Mouse (Mus musculus) neural tube, embryonic 13.5 days (tissue): Measurements from ENCODE around the gene Aatk. TPM values are rescaled to one million over a fixed set of nuclear protein-coding genes. Genes with fewer than 3 reads are reported as not detected.

Source experiments
- ATAC-seq: fragments of 200-750 bp; cut with Nextera tagmentation; 2 replicates; pipeline ENCODE4 v1.8.0; 2017; ENCODE audit warnings: low read depth, mild to moderate bottlenecking, moderate TSS enrichment, moderate library complexity
- H3K27ac ChIP-seq: fragments of 300-500 bp; sonication (generic); replicated peaks from 2 replicates; pipeline ENCODE4 v1.5.1; 2015; ENCODE audit warnings: moderate library complexity, mild to moderate bottlenecking, inconsistent platforms
- H3K27me3 ChIP-seq: fragments of 300-500 bp; sonication (generic); 2 replicates; pipeline ENCODE4 v1.6.1; 2015; ENCODE audit warnings: mild to moderate bottlenecking, inconsistent platforms
- H3K36me3 ChIP-seq: fragments of 300-500 bp; sonication (generic); 2 replicates; pipeline ENCODE4 v1.6.1; 2015; ENCODE audit warnings: mild to moderate bottlenecking, inconsistent platforms
- H3K4me1 ChIP-seq: fragments of 300-500 bp; sonication (generic); replicated peaks from 2 replicates; pipeline ENCODE4 v1.6.1; 2015; ENCODE audit warnings: inconsistent platforms
- H3K4me2 ChIP-seq: fragments of 300-500 bp; sonication (generic); 2 replicates; pipeline ENCODE4 v1.6.1; 2015; ENCODE audit warnings: inconsistent platforms, mild to moderate bottlenecking, moderate library complexity
- H3K4me3 ChIP-seq: fragments of 300-500 bp; sonication (generic); 2 replicates; pipeline ENCODE4 v1.5.1; 2015; ENCODE audit warnings: mild to moderate bottlenecking, inconsistent platforms
- H3K9ac ChIP-seq: fragments of 300-500 bp; sonication (generic); 2 replicates; pipeline ENCODE4 v1.6.1; 2015; ENCODE audit warnings: moderate library complexity, mild to moderate bottlenecking, inconsistent platforms
- H3K9me3 ChIP-seq: fragments of 300-500 bp; sonication (generic); 2 replicates; pipeline ENCODE4 v1.6.1; 2016; ENCODE audit warnings: inconsistent platforms
- WGBS: fragments of 180-500 bp; shearing (Covaris S2); methylation state at CpG from one replicate; pipeline ENCODE4 v1.1.7; 2015; 5-methylcytosine and 5-hydroxymethylcytosine counted together
- polyA plus RNA-seq: library from polyadenylated mRNA; unstranded; fragments of >200 nt; fragmentation: Nextera tagmentation; extraction: Ambion mirVana; gene quantifications from 2 replicates; pipeline ENCODE4 v1.2.1, GENCODE M21; 2015

The Aatk gene
- polyA plus RNA-seq, 1 experiment from 2014 or later, result 34.2 TPM

DNA sequence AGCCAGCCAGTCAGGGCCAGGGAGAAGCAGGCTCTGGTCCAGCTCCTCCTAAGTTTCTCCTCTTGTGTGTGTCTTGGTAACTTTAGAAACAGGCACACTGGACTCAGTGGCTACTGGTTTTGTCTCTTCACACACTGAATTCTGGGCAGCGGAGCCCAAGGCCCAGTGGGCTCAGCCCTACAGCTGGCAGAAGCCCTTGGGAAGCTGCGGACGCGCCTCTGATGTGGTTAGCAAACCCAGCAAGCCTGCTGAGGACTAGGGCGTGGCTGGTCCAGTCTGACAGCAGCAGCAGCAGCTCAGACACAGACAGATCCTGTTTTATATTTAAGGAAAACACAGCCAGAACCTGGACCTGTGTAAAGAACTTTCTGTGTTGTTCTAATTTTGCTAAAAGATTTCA lies 44.9 kb downstream of the Aatk start:
- 0 out of 2 replicates have a peak overlapping the region, but pooled peaks have one; percentile 2 for H3K27ac ChIP-seq
- peaks cover 12% of the 10 kb centered on the region for H3K4me1 ChIP-seq
- no peaks in the 10 kb centered on the region for H3K27me3 ChIP-seq
- H3K36me3 ChIP-seq, result peaks cover 20% of the 10 kb centered on the region; the same call in 1 of the 2 replicates
- no peak overlapping the region for H3K4me3 ChIP-seq
- no peak overlapping the region for H3K9ac ChIP-seq
- ATAC-seq, result no peak
- 84% methylated on average over 5 of the region's 5 CpGs for WGBS
- H3K9me3 ChIP-seq, result no peaks in the 10 kb centered on the region
- H3K4me2 ChIP-seq, result no peak overlapping the region

DNA sequence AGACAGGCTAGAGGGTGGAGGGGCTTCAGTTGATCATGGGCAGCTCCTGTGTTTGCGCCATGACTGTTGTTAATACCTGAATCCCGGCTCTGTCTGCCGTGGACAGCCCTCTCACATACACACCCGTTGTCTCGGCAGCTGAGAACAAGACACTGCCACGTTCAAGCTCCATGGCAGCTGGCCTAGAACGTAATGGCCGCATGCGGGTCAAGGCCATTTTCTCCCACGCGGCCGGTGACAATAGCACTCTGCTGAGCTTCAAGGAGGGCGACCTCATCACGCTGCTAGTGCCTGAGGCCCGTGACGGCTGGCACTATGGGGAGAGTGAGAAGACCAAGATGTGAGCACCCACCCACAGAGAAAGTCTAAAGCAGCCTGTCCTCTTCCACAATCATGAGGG lies 49.6 kb downstream of the Aatk start:
- WGBS, result 82% methylated on average over 16 of the region's 16 CpGs
- no peak for ATAC-seq

DNA sequence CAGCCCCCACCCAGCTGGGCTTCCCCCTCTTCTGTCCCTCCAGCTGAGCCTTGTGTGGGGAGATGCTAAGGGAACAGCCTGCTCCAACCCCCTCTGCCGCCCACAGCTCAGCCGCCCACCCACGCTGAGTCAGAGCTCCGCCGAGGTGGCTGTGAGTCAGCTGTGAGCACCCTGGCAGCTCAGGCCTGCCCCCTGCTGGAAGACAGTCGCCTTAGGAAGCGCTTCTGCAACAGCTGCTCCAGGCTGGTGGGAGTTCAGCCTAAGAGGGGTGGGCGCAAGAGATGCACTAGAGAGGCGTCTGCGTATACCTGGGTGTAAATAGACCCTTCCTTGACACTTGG lies 55.7 kb downstream of the Aatk start:
- H3K4me3 ChIP-seq, result no peak overlapping the region
- no peaks in the 10 kb centered on the region for H3K27me3 ChIP-seq
- peak overlapping the region; percentile 3; the same call in 1 of the 2 replicates for H3K27ac ChIP-seq
- peaks cover 39% of the 10 kb centered on the region for H3K4me1 ChIP-seq
- 0 out of 2 replicates have a peak overlapping the region, but pooled peaks have one; percentile 13 for H3K4me2 ChIP-seq
- 0 out of 2 replicates have a peak overlapping the region, but pooled peaks have one; percentile 26 for H3K9ac ChIP-seq
- H3K9me3 ChIP-seq, result no peaks in the 10 kb centered on the region
- 14% methylated on average over 10 of the region's 10 CpGs for WGBS
- peak; percentile 70 for ATAC-seq
- H3K36me3 ChIP-seq, result no peaks in the 10 kb centered on the region

More for the DNA sequence above, 49.6 kb downstream of the Aatk start:
- no peak overlapping the region for H3K27ac ChIP-seq
- H3K36me3 ChIP-seq, result 0 out of 2 replicates have a peak, but pooled peaks cover 13% of the 10 kb centered on the region
- no peak overlapping the region for H3K4me2 ChIP-seq
- H3K9ac ChIP-seq, result no peak overlapping the region
- H3K4me3 ChIP-seq, result no peak overlapping the region
- no peaks in the 10 kb centered on the region for H3K9me3 ChIP-seq
- peaks cover 12% of the 10 kb centered on the region for H3K4me1 ChIP-seq
- no peaks in the 10 kb centered on the region for H3K27me3 ChIP-seq

DNA sequence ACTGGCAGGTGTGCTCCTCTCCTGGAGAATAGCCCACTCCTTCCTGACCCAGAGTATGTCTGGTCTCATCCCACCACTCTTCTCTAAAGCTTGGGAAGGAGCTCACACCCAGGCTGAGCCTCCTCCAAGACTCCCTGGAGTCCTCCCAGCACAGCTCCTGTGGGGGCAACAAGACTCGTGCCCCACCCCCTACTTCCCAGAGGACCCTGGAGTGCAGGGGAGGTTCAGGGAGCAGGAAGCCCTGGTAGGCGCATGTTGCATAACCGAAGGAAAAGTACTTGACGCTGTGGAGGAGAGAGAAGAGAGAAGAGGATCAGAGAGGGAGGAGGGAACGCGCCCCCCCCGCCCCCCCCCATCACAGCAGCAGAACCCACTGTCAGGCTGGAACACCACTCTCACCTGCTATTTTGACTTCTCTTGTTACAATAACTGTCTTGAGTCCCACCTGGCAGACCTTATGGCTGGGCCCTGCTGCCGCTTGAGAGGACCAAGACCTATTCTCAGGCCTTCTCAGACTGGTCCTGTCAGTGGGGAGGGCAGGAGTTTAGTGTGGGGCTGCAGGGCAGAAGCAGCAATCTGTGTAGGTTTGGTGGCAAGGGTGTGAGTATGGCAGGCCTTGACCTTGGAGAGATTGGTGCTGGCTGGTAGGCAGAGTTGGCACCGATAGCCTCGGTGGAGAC lies 56.2 kb downstream of the Aatk start:
- H3K27ac ChIP-seq, result peak overlapping the region; percentile 3; the same call in 1 of the 2 replicates
- no peaks in the 10 kb centered on the region for H3K27me3 ChIP-seq
- 0 out of 2 replicates have a peak overlapping the region, but pooled peaks have one; percentile 13 for H3K4me2 ChIP-seq
- peak overlapping the region; percentile 26; the same call in 1 of the 2 replicates for H3K9ac ChIP-seq
- no peaks in the 10 kb centered on the region for H3K9me3 ChIP-seq
- no peaks in the 10 kb centered on the region for H3K36me3 ChIP-seq
- H3K4me3 ChIP-seq, result no peak overlapping the region
- 53% methylated on average over 10 of the region's 10 CpGs for WGBS
- H3K4me1 ChIP-seq, result peaks cover 39% of the 10 kb centered on the region
- ATAC-seq, result peak; percentile 33; the same call in 1 of the 2 replicates

DNA sequence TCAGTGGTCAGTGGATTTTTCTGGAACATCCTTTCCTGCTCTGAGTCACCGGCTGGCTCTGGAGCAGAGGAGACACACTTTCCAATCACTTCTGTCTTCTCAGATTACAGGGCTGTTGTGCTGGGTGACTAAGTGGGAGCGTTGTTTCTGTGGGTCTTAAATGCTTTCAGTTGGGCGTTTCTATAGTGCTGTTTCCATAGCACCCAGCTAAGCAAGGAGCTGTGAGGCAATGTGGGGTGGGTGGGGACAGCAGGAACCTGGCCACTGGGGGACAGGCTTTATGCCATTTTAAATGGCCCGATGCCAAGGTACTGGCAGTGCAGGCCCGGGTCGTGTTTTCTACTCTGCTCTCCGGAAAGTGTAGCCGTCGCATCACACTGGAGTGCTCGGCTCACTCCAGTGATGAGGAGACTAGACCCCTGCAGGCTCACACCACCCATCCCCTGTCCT lies 57.8 kb downstream of the Aatk start:
- Histone ChIP-seq H3K9ac (0 out of 2 replicates have a peak overlapping the region, but pooled peaks have one; percentile 27), H3K4me3 (no peak overlapping the region), H3K4me1 (peaks cover 39% of the 10 kb centered on the region), H3K4me2 (no peak overlapping the region), H3K27me3 (no peaks in the 10 kb centered on the region), H3K9me3 (no peaks in the 10 kb centered on the region), H3K36me3 (no peaks in the 10 kb centered on the region), H3K27ac (peak overlapping the region; percentile 59)
- WGBS, result 10% methylated on average over 10 of the region's 10 CpGs
- peak; percentile 74 for ATAC-seq

DNA sequence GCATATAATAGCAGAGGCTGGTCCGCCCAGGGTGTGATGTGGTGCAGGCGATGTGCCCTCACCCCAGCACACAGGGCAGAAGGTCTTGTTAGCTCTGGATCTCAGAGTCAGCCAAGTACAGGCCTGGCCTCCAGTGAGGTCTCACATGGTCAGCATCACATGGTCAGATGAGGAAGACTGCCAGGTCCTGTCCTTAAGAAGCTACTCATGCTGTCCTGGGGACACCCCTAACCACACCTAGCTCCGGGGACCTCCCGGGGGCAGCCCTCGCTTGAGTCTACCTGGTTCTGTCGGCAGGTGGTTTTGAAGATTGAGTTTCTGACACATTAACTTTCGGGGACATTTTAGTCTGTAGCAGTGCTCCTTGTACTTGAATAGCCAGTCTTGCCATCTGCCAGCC lies 58.6 kb downstream of the Aatk start:
- no peaks in the 10 kb centered on the region for H3K9me3 ChIP-seq
- peaks cover 39% of the 10 kb centered on the region for H3K4me1 ChIP-seq
- ATAC-seq, result no peak
- no peaks in the 10 kb centered on the region for H3K36me3 ChIP-seq
- H3K4me2 ChIP-seq, result no peak overlapping the region
- no peak overlapping the region for H3K4me3 ChIP-seq
- peak overlapping the region; percentile 4 for H3K27ac ChIP-seq
- no peak overlapping the region for H3K9ac ChIP-seq
- WGBS, result 86% methylated on average over 7 of the region's 7 CpGs
- no peaks in the 10 kb centered on the region for H3K27me3 ChIP-seq

DNA sequence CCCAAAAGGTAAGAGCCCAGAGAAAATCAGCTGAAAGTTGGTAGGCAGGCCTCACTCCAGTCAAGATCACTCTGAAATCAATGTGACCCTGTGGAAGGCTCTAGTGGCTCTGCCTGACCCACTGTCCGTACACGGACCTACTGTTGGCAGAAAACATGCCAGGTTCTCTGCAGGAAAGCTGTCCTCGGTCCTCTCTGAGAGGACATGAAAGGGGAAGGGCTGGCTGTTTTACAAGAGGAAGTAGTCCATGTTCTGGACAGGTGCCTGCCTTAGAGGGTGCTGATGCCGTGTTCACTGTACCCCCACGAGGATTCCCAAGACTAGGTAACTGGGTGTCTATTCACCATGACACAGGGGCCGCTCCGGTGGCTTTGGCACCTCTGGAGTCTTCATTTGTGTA lies 59.1 kb downstream of the Aatk start:
- Histone ChIP-seq H3K27me3 (no peaks in the 10 kb centered on the region), H3K9ac (no peak overlapping the region), H3K4me1 (peaks cover 39% of the 10 kb centered on the region), H3K4me2 (no peak overlapping the region), H3K9me3 (no peaks in the 10 kb centered on the region), H3K36me3 (no peaks in the 10 kb centered on the region), H3K4me3 (no peak overlapping the region), H3K27ac (no peak overlapping the region)
- 91% methylated on average over 7 of the region's 7 CpGs for WGBS
- ATAC-seq, result no peak

DNA sequence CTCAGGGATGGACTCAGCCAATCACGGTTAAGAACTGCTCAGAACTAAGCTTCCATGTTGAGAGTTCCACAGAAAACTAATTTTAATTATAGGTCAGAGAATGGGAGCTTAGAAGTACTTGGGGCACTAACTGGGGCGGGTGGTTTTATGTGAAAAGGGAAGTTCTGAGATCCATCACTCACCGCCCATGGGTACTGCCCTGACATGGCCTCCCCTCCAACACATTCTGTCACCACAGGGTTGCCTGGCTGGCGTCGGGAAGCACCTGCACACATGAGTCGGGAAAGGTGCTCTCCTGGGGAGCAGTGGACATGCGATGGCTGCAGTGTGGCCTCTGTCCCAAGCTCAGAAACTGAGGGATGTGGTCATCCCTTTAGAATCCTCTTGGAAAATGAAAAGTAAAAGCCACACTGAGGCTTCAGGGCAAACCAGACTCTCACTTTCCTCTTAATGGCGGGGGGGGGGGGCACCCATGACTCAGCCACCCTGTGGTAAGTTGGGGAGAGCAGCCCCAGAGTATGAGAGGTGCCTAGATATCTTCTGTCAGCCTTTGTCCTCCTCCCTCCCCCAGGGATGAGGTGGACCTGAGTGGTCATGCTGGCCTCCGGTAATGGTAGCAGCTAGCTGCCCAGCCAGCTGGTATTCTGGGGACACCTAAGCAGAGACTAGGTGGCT lies 60.1 kb downstream of the Aatk start:
- H3K4me3 ChIP-seq, result no peak overlapping the region
- ATAC-seq, result no peak
- no peak overlapping the region for H3K27ac ChIP-seq
- WGBS, result 88% methylated on average over 9 of the region's 9 CpGs
- H3K36me3 ChIP-seq, result 0 out of 2 replicates have a peak, but pooled peaks cover 3% of the 10 kb centered on the region
- no peaks in the 10 kb centered on the region for H3K27me3 ChIP-seq
- no peak overlapping the region for H3K4me2 ChIP-seq
- H3K9me3 ChIP-seq, result no peaks in the 10 kb centered on the region
- no peak overlapping the region for H3K9ac ChIP-seq
- H3K4me1 ChIP-seq, result peaks cover 39% of the 10 kb centered on the region

DNA sequence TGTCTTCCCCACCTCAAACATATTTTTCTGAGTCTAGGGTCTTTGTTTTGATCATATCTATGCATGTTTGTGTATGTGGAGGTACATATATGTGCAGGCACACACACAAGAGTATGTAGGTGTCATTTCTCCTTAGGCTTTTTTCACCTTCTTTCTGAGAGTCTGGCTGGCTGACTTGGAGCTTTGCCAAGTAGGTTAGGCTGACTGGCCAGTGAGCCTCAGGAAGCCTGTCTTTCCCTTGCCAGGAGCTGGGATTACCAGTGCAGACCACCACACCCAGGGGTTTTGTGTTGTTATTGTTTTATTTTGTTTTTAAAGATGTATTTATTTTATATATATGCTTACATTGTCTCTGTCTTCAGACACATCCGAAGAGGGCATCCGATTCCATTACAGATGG lies 63.8 kb downstream of the Aatk start:
- Histone ChIP-seq H3K9me3 (no peaks in the 10 kb centered on the region), H3K27ac (no peak overlapping the region), H3K36me3 (0 out of 2 replicates have a peak, but pooled peaks cover 3% of the 10 kb centered on the region), H3K27me3 (no peaks in the 10 kb centered on the region), H3K9ac (no peak overlapping the region), H3K4me1 (peaks cover 3% of the 10 kb centered on the region), H3K4me2 (no peak overlapping the region), H3K4me3 (no peak overlapping the region)
- 91% methylated on average over 2 of the region's 2 CpGs for WGBS
- ATAC-seq, result no peak

DNA sequence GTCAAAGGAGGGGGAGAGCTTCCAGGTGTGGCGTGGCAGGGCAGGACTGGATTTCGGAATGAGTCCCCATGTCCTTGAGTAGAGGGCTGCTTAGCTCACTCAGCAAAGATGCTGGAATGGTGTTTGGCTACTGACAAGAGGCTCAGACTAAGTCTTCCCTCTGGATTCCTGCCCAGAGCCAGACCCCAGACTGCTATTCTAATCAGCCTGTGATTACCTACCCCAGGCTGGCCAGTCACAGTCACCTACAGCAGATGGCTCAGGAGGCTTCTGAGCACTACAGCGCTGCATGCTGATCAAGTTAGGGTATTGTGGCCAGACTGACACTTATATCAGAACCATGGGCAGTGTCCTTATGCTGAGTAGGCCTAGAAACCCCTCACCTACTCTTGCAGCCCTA lies 64.7 kb downstream of the Aatk start:
- 0 out of 2 replicates have a peak, but pooled peaks cover 3% of the 10 kb centered on the region for H3K36me3 ChIP-seq
- no peak overlapping the region for H3K27ac ChIP-seq
- no peak overlapping the region for H3K4me3 ChIP-seq
- ATAC-seq, result no peak
- no peak overlapping the region for H3K9ac ChIP-seq
- H3K4me2 ChIP-seq, result no peak overlapping the region
- H3K9me3 ChIP-seq, result no peaks in the 10 kb centered on the region
- 88% methylated on average over 3 of the region's 3 CpGs for WGBS
- H3K27me3 ChIP-seq, result no peaks in the 10 kb centered on the region
- no peaks in the 10 kb centered on the region for H3K4me1 ChIP-seq

DNA sequence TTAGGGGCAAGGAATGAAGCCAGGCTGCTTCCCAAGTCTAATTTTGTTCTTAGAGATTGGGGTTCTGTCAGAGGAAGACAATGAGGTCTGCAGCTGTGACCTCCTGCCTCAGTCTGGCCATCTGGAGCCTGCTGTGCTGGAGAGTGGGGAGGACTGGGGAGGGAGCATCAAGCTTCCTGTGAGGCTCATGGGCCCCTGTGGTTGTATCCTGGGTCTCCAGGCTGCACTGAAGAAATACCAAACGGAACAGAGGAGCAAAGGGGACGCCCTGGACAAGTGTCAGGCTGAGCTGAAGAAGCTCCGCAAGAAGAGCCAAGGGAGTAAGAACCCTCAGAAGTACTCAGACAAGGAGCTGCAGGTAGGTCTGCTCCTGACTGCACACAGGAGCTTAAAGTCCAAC lies 65.2 kb downstream of the Aatk start:
- no peaks in the 10 kb centered on the region for H3K9me3 ChIP-seq
- H3K27ac ChIP-seq, result no peak overlapping the region
- no peak overlapping the region for H3K4me3 ChIP-seq
- no peak for ATAC-seq
- H3K4me1 ChIP-seq, result no peaks in the 10 kb centered on the region
- no peak overlapping the region for H3K9ac ChIP-seq
- H3K27me3 ChIP-seq, result no peaks in the 10 kb centered on the region
- H3K4me2 ChIP-seq, result no peak overlapping the region
- 0 out of 2 replicates have a peak, but pooled peaks cover 3% of the 10 kb centered on the region for H3K36me3 ChIP-seq
- 76% methylated on average over 3 of the region's 3 CpGs for WGBS

DNA sequence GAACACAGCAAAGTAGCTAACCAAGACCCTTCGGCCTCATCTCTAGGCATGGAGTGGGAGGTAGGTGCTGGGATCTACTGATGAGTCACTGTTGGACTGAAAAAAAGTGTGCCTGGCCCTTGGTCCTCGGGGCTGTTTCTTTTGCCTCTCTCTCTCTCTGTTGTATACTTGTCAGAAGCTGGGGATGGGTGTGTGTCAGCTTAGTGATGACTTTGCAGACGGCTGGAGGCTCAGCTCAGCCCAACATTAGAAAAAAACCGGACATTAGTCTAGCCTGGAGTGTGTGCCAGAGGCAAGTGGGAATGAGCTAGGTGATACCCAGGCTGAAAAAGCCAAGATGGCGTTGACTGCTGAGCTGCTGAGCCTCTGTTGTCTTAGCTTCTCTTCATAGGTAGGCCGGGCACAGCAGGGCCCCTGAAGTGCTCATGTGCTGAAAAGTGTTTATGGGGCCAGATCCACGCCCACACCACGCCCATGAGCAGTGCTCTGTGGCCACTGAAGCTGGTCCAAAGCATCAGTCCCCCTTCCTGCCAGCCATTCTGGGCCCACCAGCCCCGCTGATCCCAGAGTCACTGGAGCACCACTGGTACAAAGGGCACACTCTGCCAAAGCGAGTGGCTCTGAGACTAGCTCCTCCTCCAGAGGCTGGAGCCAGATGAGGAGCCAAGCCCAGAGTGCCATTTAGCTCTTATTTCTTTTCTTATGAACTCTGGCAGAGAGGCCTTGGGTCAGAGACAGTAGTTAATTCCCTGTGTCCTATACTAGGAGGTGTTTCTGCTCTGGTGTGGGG lies 67.2 kb downstream of the Aatk start:
- Histone ChIP-seq H3K27me3 (no peaks in the 10 kb centered on the region), H3K4me3 (no peak overlapping the region), H3K36me3 (0 out of 2 replicates have a peak, but pooled peaks cover 3% of the 10 kb centered on the region), H3K9ac (no peak overlapping the region), H3K9me3 (no peaks in the 10 kb centered on the region), H3K4me2 (no peak overlapping the region), H3K27ac (no peak overlapping the region), H3K4me1 (no peaks in the 10 kb centered on the region)
- ATAC-seq, result no peak
- 64% methylated on average over 10 of the region's 10 CpGs for WGBS
